Comparison of ENCODE assay signal across 12 mouse cellular contexts in the genomic region with DNA sequence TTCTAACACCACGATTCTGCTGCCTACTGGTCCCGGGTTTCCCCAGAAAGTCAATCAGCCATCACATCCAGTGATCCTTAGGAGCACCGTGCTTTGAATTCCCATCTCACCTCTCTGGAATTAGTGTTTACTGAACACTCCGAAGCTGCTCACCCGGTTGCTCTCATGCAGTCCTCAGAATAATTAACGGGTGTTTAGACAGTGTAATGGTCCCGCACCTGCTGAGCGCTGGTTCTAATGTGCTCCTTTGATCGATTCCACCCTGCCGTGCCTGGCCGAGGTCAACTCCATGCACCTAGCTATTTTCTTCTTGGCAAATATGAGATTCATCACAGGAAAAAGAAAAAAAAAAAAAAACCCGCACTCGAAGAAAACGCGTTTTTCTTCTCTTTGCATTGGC. TPM values are rescaled to one million over a fixed set of nuclear protein-coding genes. Genes with fewer than 3 reads are reported as not detected.
DNase-seq lines count a peak whose midpoint lies in the region; ATAC-seq and TF ChIP-seq lines count a peak whose summit lies in the region.
"Had no signal": no experiment of that assay in that cellular context is flagged by ENCODE, and none has a peak within 500 bp of the region (broad histone marks: within the 10 kb centered on the region; RNA-seq: fewer than 3 reads in every experiment).

No protein-coding gene starts in this region.

- no peak overlapping the region for H3K4me3 ChIP-seq in embryonic facial prominence, embryonic 12.5 days
- H3K4me3 ChIP-seq in embryonic facial prominence, embryonic 10.5 days = no peak overlapping the region
- no peak overlapping the region for H3K4me3 ChIP-seq in lung, embryonic 14.5 days (ENCODE audit: low read depth, low read length)
- no peak overlapping the region for H3K4me3 ChIP-seq in lung, postnatal 0 days (ENCODE audit: low read depth, low read length)
- no peak overlapping the region for H3K4me3 ChIP-seq in intestine, embryonic 14.5 days (ENCODE audit: low read depth, low read length)
- no peak overlapping the region for H3K4me3 ChIP-seq in neural tube, embryonic 12.5 days

- H3K36me3 ChIP-seq in embryonic facial prominence, embryonic 12.5 days = no peaks in the 10 kb centered on the region
- H3K36me3 ChIP-seq in embryonic facial prominence, embryonic 10.5 days (replicated peaks) = peaks cover 10% of the 10 kb centered on the region
- no peaks in the 10 kb centered on the region for H3K36me3 ChIP-seq in lung, embryonic 14.5 days (ENCODE audit: insufficient read depth)
- H3K36me3 ChIP-seq in lung, postnatal 0 days (ENCODE audit: insufficient read depth, low read length) = no peaks in the 10 kb centered on the region
- no peaks in the 10 kb centered on the region for H3K36me3 ChIP-seq in intestine, embryonic 14.5 days (ENCODE audit: control insufficient read depth, insufficient read depth, low read length)
- no peaks in the 10 kb centered on the region for H3K36me3 ChIP-seq in neural tube, embryonic 12.5 days

- H3K27me3 ChIP-seq in embryonic facial prominence, embryonic 12.5 days = no peaks in the 10 kb centered on the region
- peaks cover 19% of the 10 kb centered on the region for H3K27me3 ChIP-seq in embryonic facial prominence, embryonic 10.5 days (replicated peaks; ENCODE audit: low read depth, poor library complexity, severe bottlenecking)
- H3K27me3 ChIP-seq in lung, embryonic 14.5 days (ENCODE audit: insufficient read depth, low read length) = no peaks in the 10 kb centered on the region
- H3K27me3 ChIP-seq in lung, postnatal 0 days (replicated peaks; ENCODE audit: insufficient read depth, low read length) = no peaks in the 10 kb centered on the region
- peaks cover 4% of the 10 kb centered on the region; the same call in 1 of the 2 replicates for H3K27me3 ChIP-seq in intestine, embryonic 14.5 days (replicated peaks; ENCODE audit: control insufficient read depth, insufficient read depth, low read length)
- peaks cover 9% of the 10 kb centered on the region; the same call in 1 of the 2 replicates for H3K27me3 ChIP-seq in neural tube, embryonic 12.5 days (replicated peaks)

- no peak overlapping the region for H3K9ac ChIP-seq in embryonic facial prominence, embryonic 12.5 days
- no peak overlapping the region for H3K9ac ChIP-seq in lung, embryonic 14.5 days
- H3K9ac ChIP-seq in lung, postnatal 0 days (replicated peaks; ENCODE audit: low read depth) = no peak overlapping the region
- no peak overlapping the region for H3K9ac ChIP-seq in intestine, embryonic 14.5 days (ENCODE audit: low read length)
- no peak overlapping the region for H3K9ac ChIP-seq in neural tube, embryonic 12.5 days

- no peak for TF ChIP-seq CTCF in lung, embryonic 14.5 days (IDR thresholded peaks at IDR 0.05; ENCODE audit: low read depth)
- TF ChIP-seq CTCF in lung, postnatal 0 days (IDR thresholded peaks at IDR 0.05) = no peak

- no peak for TF ChIP-seq EP300 in lung, postnatal 0 days (IDR thresholded peaks at IDR 0.05)

- peaks cover 23% of the 10 kb centered on the region for H3K4me1 ChIP-seq in embryonic facial prominence, embryonic 12.5 days
- H3K4me1 ChIP-seq in embryonic facial prominence, embryonic 10.5 days = peaks cover 51% of the 10 kb centered on the region
- H3K4me1 ChIP-seq in lung, embryonic 14.5 days (ENCODE audit: insufficient read depth) = peaks cover 16% of the 10 kb centered on the region
- H3K4me1 ChIP-seq in lung, postnatal 0 days (ENCODE audit: insufficient read depth, low read depth, low read length) = no peaks in the 10 kb centered on the region
- H3K4me1 ChIP-seq in intestine, embryonic 14.5 days (replicated peaks; ENCODE audit: control insufficient read depth, insufficient read depth, low read length) = peaks cover 10% of the 10 kb centered on the region; the same call in 1 of the 2 replicates
- H3K4me1 ChIP-seq in neural tube, embryonic 12.5 days = peaks cover 24% of the 10 kb centered on the region

- no peak overlapping the region for H3K27ac ChIP-seq in embryonic facial prominence, embryonic 12.5 days
- H3K27ac ChIP-seq in embryonic facial prominence, embryonic 10.5 days (replicated peaks) = no peak overlapping the region
- H3K27ac ChIP-seq in lung, embryonic 14.5 days (ENCODE audit: low read depth) = no peak overlapping the region
- no peak overlapping the region for H3K27ac ChIP-seq in lung, postnatal 0 days (ENCODE audit: low read length)
- no peak overlapping the region for H3K27ac ChIP-seq in intestine, embryonic 14.5 days (ENCODE audit: low read depth)
- no peak overlapping the region for H3K27ac ChIP-seq in neural tube, embryonic 12.5 days
- H3K27ac ChIP-seq: macrophage had no signal

- no peak for DNase-seq in embryonic facial prominence, embryonic 10.5 days (ENCODE audit: low spot score)
- DNase-seq in lung, embryonic 14.5 days = no peak
- no peak for DNase-seq in lung, postnatal 0 days (ENCODE audit: low spot score)
- peak; percentile 46 for DNase-seq in intestine, embryonic 14.5 days (ENCODE audit: low spot score)
- no peak for DNase-seq in embryo, embryonic 9.5 days (ENCODE audit: extremely low spot score)
- no peak for DNase-seq in thymus, postnatal 0 days (ENCODE audit: low spot score)
- DNase-seq: cerebellum, postnatal 14 days; left cerebral cortex, postnatal 4 days; right cerebral cortex, postnatal 25 days had no signal

- no peaks in the 10 kb centered on the region for H3K9me3 ChIP-seq in embryonic facial prominence, embryonic 12.5 days
- no peaks in the 10 kb centered on the region for H3K9me3 ChIP-seq in embryonic facial prominence, embryonic 10.5 days
- H3K9me3 ChIP-seq in lung, embryonic 14.5 days (ENCODE audit: low read depth, low read length) = no peaks in the 10 kb centered on the region
- H3K9me3 ChIP-seq in lung, postnatal 0 days (ENCODE audit: low read length) = no peaks in the 10 kb centered on the region
- H3K9me3 ChIP-seq in intestine, embryonic 14.5 days (ENCODE audit: control insufficient read depth, low read length) = no peaks in the 10 kb centered on the region
- H3K9me3 ChIP-seq in neural tube, embryonic 12.5 days = no peaks in the 10 kb centered on the region

- peak overlapping the region; percentile 30 for H3K4me2 ChIP-seq in embryonic facial prominence, embryonic 12.5 days (replicated peaks)
- peak overlapping the region; percentile 48 for H3K4me2 ChIP-seq in lung, embryonic 14.5 days
- no peak overlapping the region for H3K4me2 ChIP-seq in lung, postnatal 0 days (replicated peaks; ENCODE audit: low read depth, low read length)
- no peak overlapping the region; the same call in 1 of the 2 replicates for H3K4me2 ChIP-seq in intestine, embryonic 14.5 days (ENCODE audit: low read length)
- H3K4me2 ChIP-seq in neural tube, embryonic 12.5 days (replicated peaks) = peak overlapping the region; percentile 43; the same call in 1 of the 2 replicates

- 44% methylated on average over 15 of the region's 15 CpGs for WGBS in embryonic facial prominence, embryonic 12.5 days
- 40% methylated on average over 15 of the region's 15 CpGs for WGBS in embryonic facial prominence, embryonic 10.5 days
- 23% methylated on average over 15 of the region's 15 CpGs for WGBS in lung, embryonic 14.5 days
- 21% methylated on average over 15 of the region's 15 CpGs for WGBS in lung, postnatal 0 days
- WGBS in intestine, embryonic 14.5 days = 15% methylated on average over 15 of the region's 15 CpGs
- 20% methylated on average over 15 of the region's 15 CpGs for WGBS in neural tube, embryonic 12.5 days

- ATAC-seq in embryonic facial prominence, embryonic 12.5 days (ENCODE audit: insufficient number of reproducible peaks, insufficient read depth, low FRiP score, low TSS enrichment) = no peak
- ATAC-seq in lung, embryonic 14.5 days (ENCODE audit: insufficient read depth) = no peak
- no peak for ATAC-seq in lung, postnatal 0 days
- no peak for ATAC-seq in intestine, embryonic 14.5 days (replicated peaks; ENCODE audit: low FRiP score, low TSS enrichment, low read depth)
- no peak for ATAC-seq in neural tube, embryonic 12.5 days (ENCODE audit: low FRiP score, low read depth)

RNA-seq across cellular contexts. Expression of a gene that starts 6.7 kb away (rescaled TPM):
- 4.3 and 6.0 TPM in 2 replicates for polyA plus RNA-seq in embryonic facial prominence, embryonic 12.5 days (2016; fragmentation: Nextera tagmentation; extraction: Ambion mirVana)
- 7.1 and 8.4 TPM in 2 replicates for polyA plus RNA-seq in embryonic facial prominence, embryonic 10.5 days (2016; fragmentation: Nextera tagmentation; extraction: Ambion mirVana)
- 5.3 and 5.4 TPM in 2 replicates for polyA plus RNA-seq in lung, embryonic 14.5 days (2014; fragmentation: Nextera tagmentation; extraction: Ambion mirVana)
- polyA plus RNA-seq in lung, postnatal 0 days (2015; fragmentation: Nextera tagmentation; extraction: Ambion mirVana) = 7.9 and 8.5 TPM in 2 replicates
- 3.6 and 5.1 TPM in 2 replicates for polyA plus RNA-seq in intestine, embryonic 14.5 days (2014; fragmentation: Nextera tagmentation; extraction: Ambion mirVana)
- polyA plus RNA-seq in neural tube, embryonic 12.5 days (2016; fragmentation: Nextera tagmentation; extraction: Ambion mirVana) = 6.4 and 7.1 TPM in 2 replicates
- 2.8 and 3.1 TPM in 2 replicates for polyA plus RNA-seq in thymus, postnatal 0 days (2015; fragmentation: Nextera tagmentation; extraction: Ambion mirVana)

RNA-seq across cellular contexts. Expression of a gene that starts 46.5 kb away (rescaled TPM):
- 108 and 116 TPM in 2 replicates for polyA plus RNA-seq in embryonic facial prominence, embryonic 12.5 days (2016; fragmentation: Nextera tagmentation; extraction: Ambion mirVana)
- polyA plus RNA-seq in embryonic facial prominence, embryonic 10.5 days (2016; fragmentation: Nextera tagmentation; extraction: Ambion mirVana) = 113 TPM in 2 replicates
- polyA plus RNA-seq in lung, embryonic 14.5 days (2014; fragmentation: Nextera tagmentation; extraction: Ambion mirVana) = 78.4 and 80.1 TPM in 2 replicates
- 59.9 and 63.5 TPM in 2 replicates for polyA plus RNA-seq in lung, postnatal 0 days (2015; fragmentation: Nextera tagmentation; extraction: Ambion mirVana)
- polyA plus RNA-seq in intestine, embryonic 14.5 days (2014; fragmentation: Nextera tagmentation; extraction: Ambion mirVana) = 88.5 and 89.2 TPM in 2 replicates
- polyA plus RNA-seq in neural tube, embryonic 12.5 days (2016; fragmentation: Nextera tagmentation; extraction: Ambion mirVana) = 90.5 and 91.7 TPM in 2 replicates
- 127 and 128 TPM in 2 replicates for polyA plus RNA-seq in thymus, postnatal 0 days (2015; fragmentation: Nextera tagmentation; extraction: Ambion mirVana)

Comparison
In these comparisons a context has a peak if more than half of its experiments do, and no peak if none do; other contexts are left out.
1. H3K4me2 ChIP-seq: peak in embryonic facial prominence, embryonic 12.5 days (single experiment), lung, embryonic 14.5 days (single experiment) and neural tube, embryonic 12.5 days (single experiment); none in lung, postnatal 0 days (single experiment) and intestine, embryonic 14.5 days (single experiment).